Mouse (Mus musculus) megakaryocyte, adult 5-6 weeks (primary cell): ENCODE data around the gene Spon1. TPM values are rescaled to one million over a fixed set of nuclear protein-coding genes. Genes with fewer than 3 reads are reported as not detected.

Experiments used
- ATAC-seq: 2 replicates; pipeline ENCODE4 v1.8.0; 2016; ENCODE audit warnings: mild to moderate bottlenecking, inconsistent platforms; ENCODE audit not compliant: poor library complexity, severe bottlenecking
- total RNA-seq, 2 experiments: library from RNA; stranded (forward) in 1 of 2; stranded (reverse) in 1 of 2; fragments of 153-499, 151-499 nt in 1 of 2; fragments of 221-1000, 200-1000 nt in 1 of 2; gene quantifications; 2 replicates each; pipeline versions ENCODE4 v1.2.3 to v1.2.4; 2015 to 2017

Spon1 gene
- total RNA-seq (2015) (0.13 TPM in 1 of 2 replicates, not detected in the other), total RNA-seq (2017) (0.04 and 0.22 TPM in 2 replicates)

GRCm38 (mm10) chr7:113765667-113766497 is at the start of gene Spon1:
Gene Spon1 (plus strand): TSS chr7:113765998.
- 0 out of 2 replicates have a peak, but pooled peaks have one; percentile 21 for ATAC-seq

GRCm38 (mm10) chr7:113721994-113722393 is 43.8 kb upstream of the Spon1 start:
- peak; percentile 97 for ATAC-seq

GRCm38 (mm10) chr7:113723905-113724304 is 41.9 kb upstream of the Spon1 start:
- ATAC-seq, result no peak

GRCm38 (mm10) chr7:113727999-113728713 is 37.6 kb upstream of the Spon1 start:
- no peak for ATAC-seq

GRCm38 (mm10) chr7:113728926-113729325 is 36.9 kb upstream of the Spon1 start:
- ATAC-seq, result no peak

GRCm38 (mm10) chr7:113730406-113731247 is 35.2 kb upstream of the Spon1 start:
- ATAC-seq, result no peak

- no peak for ATAC-seq
Measured at GRCm38 (mm10) chr7:113737790-113738362, 27.9 kb upstream of the Spon1 start.

GRCm38 (mm10) chr7:113739181-113739580 is 26.6 kb upstream of the Spon1 start:
- ATAC-seq, result no peak

- ATAC-seq, result no peak
Measured at GRCm38 (mm10) chr7:113742644-113743043, 23.2 kb upstream of the Spon1 start.

GRCm38 (mm10) chr7:113743982-113744381 is 21.8 kb upstream of the Spon1 start:
- no peak for ATAC-seq

- ATAC-seq, result no peak
Measured at GRCm38 (mm10) chr7:113756616-113757015, 9.2 kb upstream of the Spon1 start.

- ATAC-seq, result peak; percentile 82
Measured at GRCm38 (mm10) chr7:113759212-113759611, 6.6 kb upstream of the Spon1 start.

- no peak for ATAC-seq
Measured at GRCm38 (mm10) chr7:113765133-113765532, 665 bp upstream of the Spon1 start.

GRCm38 (mm10) chr7:113766498-113766941 is 722 bp downstream of the Spon1 start:
- 0 out of 2 replicates have a peak, but pooled peaks have one; percentile 13 for ATAC-seq

- no peak for ATAC-seq
Measured at GRCm38 (mm10) chr7:113767546-113767945, 1.7 kb downstream of the Spon1 start.

- no peak for ATAC-seq
Measured at GRCm38 (mm10) chr7:113768174-113768935, 2.6 kb downstream of the Spon1 start.

GRCm38 (mm10) chr7:113769281-113769680 is 3.5 kb downstream of the Spon1 start:
- no peak for ATAC-seq

GRCm38 (mm10) chr7:113772135-113772534 is 6.3 kb downstream of the Spon1 start:
- ATAC-seq, result no peak

- peak; percentile 26; the same call in 1 of the 2 replicates for ATAC-seq
Measured at GRCm38 (mm10) chr7:113773436-113773835, 7.6 kb downstream of the Spon1 start.

GRCm38 (mm10) chr7:113774039-113774438 is 8.2 kb downstream of the Spon1 start:
- peak; percentile 53 for ATAC-seq
